Comparison of ENCODE assay signal across 9 mouse cellular contexts in the genomic region with DNA sequence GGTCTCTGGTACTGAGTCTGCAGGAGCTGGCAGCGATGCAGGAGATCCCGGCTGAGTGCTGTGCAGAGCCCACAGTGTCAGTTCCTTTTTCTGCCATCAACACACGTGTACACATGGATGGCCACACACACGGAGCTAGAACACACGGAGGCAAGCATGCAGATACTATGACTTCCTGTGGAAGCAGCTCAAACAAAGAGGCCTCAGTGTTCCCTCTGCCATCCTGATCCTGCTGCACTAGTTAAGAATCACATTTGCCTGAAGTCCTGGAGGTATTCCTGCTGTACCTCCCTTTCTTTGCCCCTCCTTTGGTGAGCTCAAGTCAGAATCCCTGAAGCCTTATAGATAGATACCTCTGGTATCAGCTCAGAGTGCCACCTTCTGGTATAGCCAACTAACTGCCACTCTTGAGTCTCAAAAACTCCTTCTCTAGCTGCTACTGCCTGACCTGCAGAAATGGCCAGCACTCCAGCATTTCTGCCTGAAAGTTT.
DNase-seq lines count a peak whose midpoint lies in the region; ATAC-seq and TF ChIP-seq lines count a peak whose summit lies in the region.
"Had no signal": no experiment of that assay in that cellular context is flagged by ENCODE, and none has a peak within 500 bp of the region (broad histone marks: within the 10 kb centered on the region; RNA-seq: fewer than 3 reads in every experiment).

No protein-coding gene starts in this region.

- no peak overlapping the region for H3K27ac ChIP-seq in cerebellum, adult 2 months (ENCODE audit: insufficient read depth, low read length)
- H3K27ac ChIP-seq in hindbrain, embryonic 13.5 days: peak overlapping the region; percentile 70
- no peak overlapping the region for H3K27ac ChIP-seq in neural tube, embryonic 12.5 days
- H3K27ac ChIP-seq: lung, embryonic 15.5 days had no signal

- peak; percentile 27 for TF ChIP-seq CTCF in E14TG2a.4 (conservative IDR thresholded peaks at IDR 0.05; ENCODE audit: low read length)
- TF ChIP-seq CTCF in cerebellum, adult 2 months (IDR thresholded peaks at IDR 0.05; ENCODE audit: borderline replicate concordance, insufficient read depth, low read depth, low read length): peak; percentile 59; the same call in 1 of the 2 replicates

- TF ChIP-seq POLR2A in cerebellum, adult 2 months (IDR thresholded peaks at IDR 0.05; ENCODE audit: borderline replicate concordance, insufficient read depth, low read length): no peak

- WGBS in cerebellum, adult 2 months: 22% methylated on average over 5 of the region's 5 CpGs
- 65% methylated on average over 5 of the region's 5 CpGs for WGBS in hindbrain, embryonic 13.5 days
- WGBS in neural tube, embryonic 12.5 days: 77% methylated on average over 5 of the region's 5 CpGs

- peaks cover 4% of the 10 kb centered on the region; the same call in 1 of the 2 replicates for H3K4me1 ChIP-seq in E14TG2a.4 (replicated peaks; ENCODE audit: low read depth, low read length)
- no peaks in the 10 kb centered on the region; the same call in 1 of the 2 replicates for H3K4me1 ChIP-seq in cerebellum, adult 2 months (ENCODE audit: control insufficient read depth, insufficient read depth, low read length)
- peaks cover 27% of the 10 kb centered on the region for H3K4me1 ChIP-seq in hindbrain, embryonic 13.5 days (replicated peaks)
- H3K4me1 ChIP-seq in neural tube, embryonic 12.5 days: peaks cover 6% of the 10 kb centered on the region; the same call in 1 of the 2 replicates
- H3K4me1 ChIP-seq: lung, embryonic 15.5 days had no signal

- H3K4me3 ChIP-seq in E14TG2a.4 (replicated peaks; ENCODE audit: low read length): no peak overlapping the region
- H3K4me3 ChIP-seq in cerebellum, adult 2 months (replicated peaks; ENCODE audit: insufficient read depth, low read depth, low read length): no peak overlapping the region
- H3K4me3 ChIP-seq in hindbrain, embryonic 13.5 days: no peak overlapping the region
- H3K4me3 ChIP-seq in neural tube, embryonic 12.5 days: no peak overlapping the region
- H3K4me3 ChIP-seq: lung, embryonic 15.5 days had no signal

- peak; percentile 25 for DNase-seq in heart, postnatal 4 days
- DNase-seq in heart, adult 9 months (ENCODE audit: low spot score in 2 of 2): no peak
- peak; percentile 51 to 64 for DNase-seq in cerebellum, adult 2 months
- DNase-seq in B cell, adult 2 months: no peak
- DNase-seq in urinary bladder, adult 2 months (ENCODE audit: low spot score): no peak

- peak; percentile 76 for ATAC-seq in hindbrain, embryonic 13.5 days (ENCODE audit: low FRiP score)
- ATAC-seq in neural tube, embryonic 12.5 days (ENCODE audit: low FRiP score, low read depth): 0 out of 2 replicates have a peak, but pooled peaks have one; percentile 29

- no peaks in the 10 kb centered on the region for H3K36me3 ChIP-seq in E14TG2a.4 (ENCODE audit: insufficient read depth, low read length)
- peaks cover 55% of the 10 kb centered on the region for H3K36me3 ChIP-seq in hindbrain, embryonic 13.5 days
- H3K36me3 ChIP-seq in neural tube, embryonic 12.5 days: 0 out of 2 replicates have a peak, but pooled peaks cover under 1% of the 10 kb centered on the region
- H3K36me3 ChIP-seq: lung, embryonic 15.5 days had no signal

- H3K9ac ChIP-seq in hindbrain, embryonic 13.5 days: no peak overlapping the region
- no peak overlapping the region for H3K9ac ChIP-seq in neural tube, embryonic 12.5 days
- H3K9ac ChIP-seq: lung, embryonic 15.5 days had no signal

- peaks cover 3% of the 10 kb centered on the region; the same call in 1 of the 2 replicates for H3K27me3 ChIP-seq in E14TG2a.4 (ENCODE audit: insufficient read depth, low read length)
- no peaks in the 10 kb centered on the region for H3K27me3 ChIP-seq in cerebellum, adult 2 months (ENCODE audit: control insufficient read depth, insufficient read depth, low read length)
- H3K27me3 ChIP-seq in hindbrain, embryonic 13.5 days: no peaks in the 10 kb centered on the region
- H3K27me3 ChIP-seq in neural tube, embryonic 12.5 days (replicated peaks): no peaks in the 10 kb centered on the region
- H3K27me3 ChIP-seq: lung, embryonic 15.5 days had no signal

- H3K4me2 ChIP-seq in hindbrain, embryonic 13.5 days: no peak overlapping the region
- no peak overlapping the region for H3K4me2 ChIP-seq in neural tube, embryonic 12.5 days (replicated peaks)
- H3K4me2 ChIP-seq: lung, embryonic 15.5 days had no signal

- no peaks in the 10 kb centered on the region for H3K9me3 ChIP-seq in E14TG2a.4 (ENCODE audit: low read length)
- no peaks in the 10 kb centered on the region for H3K9me3 ChIP-seq in hindbrain, embryonic 13.5 days
- no peaks in the 10 kb centered on the region for H3K9me3 ChIP-seq in neural tube, embryonic 12.5 days
- H3K9me3 ChIP-seq: lung, embryonic 15.5 days had no signal

Comparison
In these comparisons a context has a peak if more than half of its experiments do, and no peak if none do; other contexts are left out.
1. DNase-seq: peak in heart, postnatal 4 days (single experiment) and cerebellum, adult 2 months (2 of 2); none in heart, adult 9 months (0 of 2), B cell, adult 2 months (0 of 2) and urinary bladder, adult 2 months (single experiment).